Mouse (Mus musculus) lung, postnatal 14 days (tissue): Measurements from ENCODE around the gene Atg7.
A peak's percentile ranks its signal among the peaks of the same experiment; 100 is the strongest.

Experiments used
- DNase-seq: peaks from one replicate; pipeline ENCODE4 v3.0.0; 2021

Atg7 gene

GRCm38 (mm10) chr6:114685412-114685811 lies 42.5 kb downstream of the Atg7 start:
- no peak for DNase-seq

GRCm38 (mm10) chr6:114687035-114687434 lies 44.1 kb downstream of the Atg7 start:
- no peak for DNase-seq

- DNase-seq = peak; percentile 69
Measured at GRCm38 (mm10) chr6:114690661-114691060, 47.8 kb downstream of the Atg7 start.

GRCm38 (mm10) chr6:114691530-114691929 lies 48.6 kb downstream of the Atg7 start:
- no peak for DNase-seq

GRCm38 (mm10) chr6:114692691-114693090 lies 49.8 kb downstream of the Atg7 start:
- peak; percentile 18 for DNase-seq

GRCm38 (mm10) chr6:114697646-114698490 lies 55.0 kb downstream of the Atg7 start:
- peak; percentile 87 for DNase-seq

GRCm38 (mm10) chr6:114698578-114698977 lies 55.7 kb downstream of the Atg7 start:
- no peak for DNase-seq

GRCm38 (mm10) chr6:114700704-114701103 lies 57.8 kb downstream of the Atg7 start:
- DNase-seq = no peak

GRCm38 (mm10) chr6:114707032-114707431 lies 64.1 kb downstream of the Atg7 start:
- DNase-seq = no peak

- DNase-seq = no peak
Measured at GRCm38 (mm10) chr6:114712242-114713050, 69.5 kb downstream of the Atg7 start.

- no peak for DNase-seq
Measured at GRCm38 (mm10) chr6:114713538-114713937, 70.6 kb downstream of the Atg7 start.

GRCm38 (mm10) chr6:114714654-114715053 lies 71.8 kb downstream of the Atg7 start:
- no peak for DNase-seq

- no peak for DNase-seq
Measured at GRCm38 (mm10) chr6:114715289-114716030, 72.6 kb downstream of the Atg7 start.

GRCm38 (mm10) chr6:114719100-114719499 lies 76.2 kb downstream of the Atg7 start:
- DNase-seq = no peak

GRCm38 (mm10) chr6:114719665-114720064 lies 76.8 kb downstream of the Atg7 start:
- no peak for DNase-seq

GRCm38 (mm10) chr6:114722046-114722445 lies 79.1 kb downstream of the Atg7 start:
- DNase-seq = no peak

GRCm38 (mm10) chr6:114723925-114724324 lies 81.0 kb downstream of the Atg7 start:
- peak; percentile 59 for DNase-seq

- no peak for DNase-seq
Measured at GRCm38 (mm10) chr6:114724351-114724750, 81.5 kb downstream of the Atg7 start.

- no peak for DNase-seq
Measured at GRCm38 (mm10) chr6:114725147-114725575, 82.3 kb downstream of the Atg7 start.

GRCm38 (mm10) chr6:114726681-114727080 lies 83.8 kb downstream of the Atg7 start:
- no peak for DNase-seq

GRCm38 (mm10) chr6:114733156-114733555 lies 90.3 kb downstream of the Atg7 start:
- DNase-seq = no peak

GRCm38 (mm10) chr6:114733681-114734080 lies 90.8 kb downstream of the Atg7 start:
- no peak for DNase-seq

- DNase-seq = no peak
Measured at GRCm38 (mm10) chr6:114735054-114735453, 92.2 kb downstream of the Atg7 start.
